Mouse (Mus musculus) embryonic facial prominence, embryonic 11.5 days (tissue): ENCODE results near the gene Olfr46. TPM values are rescaled to one million over a fixed set of nuclear protein-coding genes. Genes with fewer than 3 reads are reported as not detected.
"Not testable (repeated sequence)": the region's sequence is repeated elsewhere in the genome, so short reads cannot be mapped to it uniquely, and the experiment has no call there.

ENCODE experiments used
- ATAC-seq: fragments of 200-750 bp; cut with Nextera tagmentation; replicated peaks from 2 replicates; pipeline ENCODE4 v1.8.0; 2017; ENCODE audit warnings: low read depth; ENCODE audit not compliant: insufficient number of reproducible peaks, low FRiP score, low TSS enrichment
- DNase-seq: peaks from one replicate; pipeline ENCODE4 v3.0.0-alpha.2; 2015; ENCODE audit warnings: low spot score
- H3K27ac ChIP-seq: fragments of 300-500 bp; sonication (generic); replicated peaks from 2 replicates; pipeline ENCODE4 v1.5.1; 2014; ENCODE audit warnings: mild to moderate bottlenecking, low read depth, low read length, control low read depth
- H3K27me3 ChIP-seq: fragments of 300-500 bp; sonication (generic); 2 replicates; pipeline ENCODE4 v1.6.1; 2014; ENCODE audit warnings: mild to moderate bottlenecking, low read length, moderate library complexity, mixed read lengths; ENCODE audit not compliant: control insufficient read depth, insufficient read depth
- H3K36me3 ChIP-seq: fragments of 300-500 bp; sonication (generic); replicated peaks from 2 replicates; pipeline ENCODE4 v1.6.1; 2014; ENCODE audit warnings: low read depth, mild to moderate bottlenecking, low read length, moderate library complexity, mixed read lengths; ENCODE audit not compliant: control insufficient read depth, insufficient read depth
- H3K4me1 ChIP-seq: fragments of 300-500 bp; sonication (generic); 2 replicates; pipeline ENCODE4 v1.6.1; 2014; ENCODE audit warnings: low read length, mixed read lengths; ENCODE audit not compliant: control insufficient read depth, insufficient read depth
- H3K4me2 ChIP-seq: fragments of 300-500 bp; sonication (generic); 2 replicates; pipeline ENCODE4 v1.6.1; 2014; ENCODE audit warnings: low read depth, mild to moderate bottlenecking, control low read depth, low read length, moderate library complexity
- H3K4me3 ChIP-seq: fragments of 300-500 bp; sonication (generic); 2 replicates; pipeline ENCODE4 v1.5.1; 2014; ENCODE audit warnings: low read depth, low read length, control low read depth
- H3K9ac ChIP-seq: fragments of 300-500 bp; sonication (generic); replicated peaks from 2 replicates; pipeline ENCODE4 v1.6.1; 2014; ENCODE audit warnings: mild to moderate bottlenecking, control low read depth, low read length
- H3K9me3 ChIP-seq: fragments of 300-500 bp; sonication (generic); replicated peaks from 2 replicates; pipeline ENCODE4 v1.6.1; 2016; ENCODE audit warnings: mild to moderate bottlenecking, low read length, inconsistent platforms, mixed read lengths; ENCODE audit not compliant: control insufficient read depth
- WGBS: fragments of 180-500 bp; shearing (Covaris S2); extraction: QIAGEN DNeasy Blood & Tissue Kit; methylation state at CpG from one replicate; pipeline ENCODE4 v1.1.7; 2014; 5-methylcytosine and 5-hydroxymethylcytosine counted together
- polyA plus RNA-seq: library from polyadenylated mRNA; unstranded; fragments of >200 nt; fragmentation: Nextera tagmentation; extraction: Ambion mirVana; gene quantifications from 2 replicates; pipeline ENCODE4 v1.2.1, GENCODE M21; 2014

The Olfr46 gene
- not detected in 2 replicates for polyA plus RNA-seq

GRCm38 (mm10) chr7:140600969-140601368 is at the start of gene Olfr46:
Gene Olfr46, plus strand, starts transcription at chr7:140601269.
- ATAC-seq, H3K4me3 ChIP-seq, H3K27me3 ChIP-seq, H3K9ac ChIP-seq, H3K27ac ChIP-seq, H3K36me3 ChIP-seq, H3K4me2 ChIP-seq, H3K4me1 ChIP-seq, DNase-seq, H3K9me3 ChIP-seq: not testable (repeated sequence)
- WGBS: 74% methylated on average over 2 of the region's 2 CpGs

DNA sequence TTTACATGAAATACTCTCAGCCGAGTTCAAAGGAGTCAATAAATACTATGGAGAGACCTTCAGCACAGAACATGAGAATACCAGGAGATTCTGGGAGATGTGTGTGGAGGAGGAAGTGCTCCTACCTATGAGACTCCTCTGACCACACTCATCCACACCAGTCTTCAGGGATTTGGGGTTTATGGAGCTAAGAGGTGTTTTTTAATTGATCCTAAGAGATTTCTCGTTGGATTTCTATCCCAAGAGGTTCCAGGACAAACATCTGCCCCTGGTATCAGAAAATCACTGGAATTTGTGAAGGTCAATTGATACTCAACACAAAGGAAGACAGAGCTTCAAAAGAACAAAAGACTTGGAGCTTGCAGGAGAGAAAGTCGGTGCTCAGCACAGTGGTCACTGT is 33.5 kb upstream of the Olfr46 start, which contains the start of gene Olfr538:
TSS of gene Olfr538 (plus strand) at position 301 of the 400 bp plus-strand sequence.
- DNase-seq (no peak), ATAC-seq (no peak)
- no peak within 1 kb of the TSS for H3K27ac ChIP-seq
- H3K4me3 ChIP-seq: no peak within 1 kb of the TSS
- H3K36me3 ChIP-seq: no peaks in the 10 kb centered on the region
- no peaks in the 10 kb centered on the region for H3K9me3 ChIP-seq
- no peaks in the 10 kb centered on the region for H3K27me3 ChIP-seq
- H3K4me2 ChIP-seq: no peak within 1 kb of the TSS
- H3K4me1 ChIP-seq: no peaks in the 10 kb centered on the region
- 68% methylated on average over 3 of the region's 3 CpGs for WGBS
- H3K9ac ChIP-seq: no peak within 1 kb of the TSS

DNA sequence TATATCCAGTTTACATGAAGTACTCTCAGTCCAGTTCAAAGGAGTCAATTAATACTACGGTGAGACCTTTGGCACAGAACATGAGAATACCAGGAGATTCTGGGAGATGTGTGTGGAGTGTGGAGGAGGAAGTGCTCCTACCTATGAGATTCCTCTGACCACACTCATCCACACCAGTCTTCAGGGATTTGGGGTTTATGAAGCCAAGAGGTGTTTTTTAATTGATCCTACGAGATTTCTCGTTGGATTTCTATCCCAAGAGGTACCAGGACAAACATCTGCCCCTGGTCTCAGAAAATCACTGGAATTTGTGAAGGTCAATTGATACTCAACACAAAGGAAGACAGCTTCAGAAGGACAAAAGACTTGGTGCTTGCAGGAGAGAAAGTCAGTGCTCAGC is 27.6 kb downstream of the Olfr46 start, which contains the start of gene Olfr61:
TSS of gene Olfr61 (plus strand) at position 301 of the 400 bp plus-strand sequence.
- not testable (repeated sequence) for H3K27ac ChIP-seq, H3K36me3 ChIP-seq, ATAC-seq, H3K4me3 ChIP-seq, H3K27me3 ChIP-seq, H3K4me1 ChIP-seq, H3K4me2 ChIP-seq, H3K9me3 ChIP-seq, DNase-seq, H3K9ac ChIP-seq
- WGBS: 96% methylated on average over 3 of the region's 3 CpGs

GRCm38 (mm10) chr7:140630559-140630958 is 29.5 kb downstream of the Olfr46 start:
- Histone ChIP-seq H3K36me3 (no peaks in the 10 kb centered on the region), H3K27ac (no peak overlapping the region), H3K9me3 (no peaks in the 10 kb centered on the region), H3K4me3 (no peak overlapping the region), H3K9ac (no peak overlapping the region), H3K27me3 (no peaks in the 10 kb centered on the region), H3K4me2 (no peak overlapping the region), H3K4me1 (no peaks in the 10 kb centered on the region)
- DNase-seq: no peak
- ATAC-seq: no peak
- WGBS: 92% methylated on average over 1 of the region's 1 CpGs

- H3K4me1 ChIP-seq: no peaks in the 10 kb centered on the region
- H3K27me3 ChIP-seq: no peaks in the 10 kb centered on the region
- no peak for DNase-seq
- H3K36me3 ChIP-seq: no peaks in the 10 kb centered on the region
- ATAC-seq: no peak
- no peak within 1 kb of the TSS for H3K9ac ChIP-seq
- H3K9me3 ChIP-seq: no peaks in the 10 kb centered on the region
- no peak within 1 kb of the TSS for H3K4me2 ChIP-seq
- WGBS: 90% methylated on average over 1 of the region's 1 CpGs
- no peak within 1 kb of the TSS for H3K4me3 ChIP-seq
- no peak within 1 kb of the TSS for H3K27ac ChIP-seq
Observed at GRCm38 (mm10) chr7:140646152-140646551, 45.1 kb downstream of the Olfr46 start, which contains the start of gene Olfr53. Gene Olfr53, plus strand, starts transcription at chr7:140646452.

GRCm38 (mm10) chr7:140659630-140660029 is 58.6 kb downstream of the Olfr46 start, which contains the start of gene Olfr539:
Gene Olfr539, plus strand, starts transcription at chr7:140659930.
- Histone ChIP-seq H3K4me1 (no peaks in the 10 kb centered on the region), H3K36me3 (no peaks in the 10 kb centered on the region), H3K4me2 (no peak within 1 kb of the TSS), H3K9me3 (no peaks in the 10 kb centered on the region), H3K4me3 (no peak within 1 kb of the TSS), H3K9ac (no peak within 1 kb of the TSS), H3K27ac (no peak within 1 kb of the TSS), H3K27me3 (no peaks in the 10 kb centered on the region)
- ATAC-seq: no peak
- 80% methylated on average over 4 of the region's 4 CpGs for WGBS
- DNase-seq: no peak

Other genes with a start within 250 kb of the Olfr46 start
- gene Olfr60, start 239.6 kb upstream of the Olfr46 start, polyA plus RNA-seq: not detected in 2 replicates
- 0.11 TPM in 1 of 2 replicates, not detected in the other for gene Olfr530, start 224.9 kb upstream of the Olfr46 start, polyA plus RNA-seq
- gene Olfr531, start 198.4 kb upstream of the Olfr46 start, polyA plus RNA-seq: not detected in 2 replicates
- not detected in 2 replicates for gene Olfr532, start 179.6 kb upstream of the Olfr46 start, polyA plus RNA-seq
- gene Olfr533, start 137.9 kb upstream of the Olfr46 start, polyA plus RNA-seq: not detected in 2 replicates
- not detected in 2 replicates for gene Olfr535, start 117.1 kb upstream of the Olfr46 start, polyA plus RNA-seq
- gene Olfr536, start 93.9 kb upstream of the Olfr46 start, polyA plus RNA-seq: 0.13 TPM in 1 of 2 replicates, not detected in the other
- not detected in 2 replicates for gene Olfr538, start 33.4 kb upstream of the Olfr46 start, polyA plus RNA-seq
- gene Olfr61, start 27.7 kb downstream of the Olfr46 start, polyA plus RNA-seq: not detected in 2 replicates
- gene Olfr53, start 45.2 kb downstream of the Olfr46 start, polyA plus RNA-seq: not detected in 2 replicates
- gene Olfr539, start 58.7 kb downstream of the Olfr46 start, polyA plus RNA-seq: not detected in 2 replicates
- not detected in 2 replicates for gene Olfr45, start 80.7 kb downstream of the Olfr46 start, polyA plus RNA-seq
- gene Olfr541, start 96.0 kb downstream of the Olfr46 start, polyA plus RNA-seq: not detected in 2 replicates
- gene Cyp2e1, start 162.5 kb downstream of the Olfr46 start, polyA plus RNA-seq: not detected in 2 replicates
- 0.14 and 0.38 TPM in 2 replicates for gene Syce1, start 186.6 kb downstream of the Olfr46 start, polyA plus RNA-seq
- gene Zfp941, start 220.9 kb downstream of the Olfr46 start, polyA plus RNA-seq: 3.5 and 3.6 TPM in 2 replicates
- 1.1 and 1.3 TPM in 2 replicates for gene Urah, start 233.7 kb downstream of the Olfr46 start, polyA plus RNA-seq
- gene Scgb1c1, start 244.3 kb downstream of the Olfr46 start, polyA plus RNA-seq: not detected in 2 replicates
- gene Odf3, start 246.5 kb downstream of the Olfr46 start, polyA plus RNA-seq: not detected in 2 replicates